Mouse (Mus musculus): ENCODE measurements around the gene Cep152.

Gene Cep152

DNA sequence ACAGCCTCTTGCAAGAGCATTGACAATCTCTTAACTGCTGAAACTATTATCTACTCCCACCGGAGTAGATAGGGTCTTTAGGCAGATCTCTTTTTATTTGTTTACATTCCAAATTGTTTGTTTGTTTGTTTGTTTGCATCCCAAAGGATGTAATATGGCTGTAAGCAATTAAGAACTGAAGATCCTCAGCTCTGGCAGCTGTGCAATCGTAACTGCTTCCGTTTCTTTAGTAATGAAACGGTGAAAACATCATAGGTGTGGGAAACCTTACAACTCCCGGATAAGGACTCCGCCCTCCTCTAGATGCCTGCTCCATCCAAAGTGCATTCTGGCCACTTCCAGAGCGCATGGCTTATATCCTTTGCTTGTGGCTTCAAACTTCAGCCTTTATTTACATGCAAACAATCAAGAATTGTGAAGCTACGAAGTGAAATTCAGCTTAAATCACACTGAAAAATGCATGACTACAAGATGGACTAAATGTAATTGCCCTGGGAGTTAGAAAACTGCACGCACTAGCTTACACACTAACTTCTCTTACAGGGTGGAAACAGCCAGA is 707 bp downstream of the Cep152 start:
- DNase-seq (ENCODE audit: low spot score in 2 of 2) = no peak

- DNase-seq (ENCODE audit: low spot score in 2 of 2) = no peak
These were observed 1.7 kb downstream of the Cep152 start for GRCm38 (mm10) chr2:125623211-125623610.

DNA sequence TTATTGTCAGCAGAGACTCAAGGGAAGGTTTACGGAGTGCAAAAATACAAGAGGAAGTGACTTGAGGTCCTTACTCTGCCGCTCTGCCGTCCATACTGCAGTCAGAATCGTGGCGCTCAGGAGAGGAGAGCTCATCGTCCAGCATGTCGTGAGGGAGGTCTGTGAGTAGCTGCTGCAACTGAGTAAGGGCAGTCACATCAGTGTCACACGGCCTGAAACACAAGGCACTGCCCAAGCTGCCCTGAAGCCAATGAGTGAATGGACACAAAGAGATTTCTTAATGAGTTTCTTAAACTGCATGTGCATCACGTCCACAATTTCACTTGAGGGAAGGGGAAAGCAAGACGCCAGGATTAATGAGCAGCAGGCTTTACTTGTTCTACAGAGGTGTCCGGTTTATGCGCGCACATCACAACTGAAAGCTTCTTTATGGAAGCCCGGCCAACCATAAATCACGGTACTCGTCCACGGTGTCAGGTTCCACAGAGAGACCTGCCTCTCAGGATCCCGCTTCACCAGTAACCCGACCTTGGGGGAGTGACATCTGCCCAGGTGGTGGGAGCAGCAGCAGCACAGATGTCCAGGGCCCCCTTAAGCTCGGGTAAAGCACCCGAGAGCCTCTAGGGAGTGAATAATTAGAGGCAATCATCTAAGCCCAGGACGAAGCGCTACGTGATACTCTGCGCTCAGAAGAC is 4.6 kb downstream of the Cep152 start:
- no peak for DNase-seq (ENCODE audit: low spot score in 2 of 2)

DNA sequence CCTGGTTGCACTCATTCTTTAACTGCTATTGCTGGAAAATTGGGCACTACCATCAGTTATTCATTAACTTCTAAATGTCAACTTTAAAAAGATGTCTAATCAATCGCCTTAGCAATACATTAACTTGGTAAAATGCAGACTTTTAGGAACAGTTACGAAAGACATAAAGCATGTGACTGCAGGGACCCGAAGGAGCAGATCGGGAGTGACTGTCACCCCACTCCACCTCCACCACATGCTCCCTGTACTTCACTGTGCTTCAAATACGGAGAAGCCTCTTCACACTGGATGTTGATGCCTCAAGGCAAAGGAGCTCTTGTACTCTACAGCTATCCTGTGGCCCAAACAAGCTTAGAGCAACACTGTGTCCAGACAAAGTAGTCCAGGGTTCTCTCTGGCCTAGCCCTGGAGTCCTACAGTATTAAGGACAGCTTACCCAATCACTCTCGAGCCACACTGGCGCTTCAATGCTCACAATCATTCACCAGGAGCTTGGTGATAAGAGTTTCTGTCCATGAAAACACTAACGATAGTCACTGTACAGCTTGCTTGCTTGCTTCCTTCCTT is 9.0 kb downstream of the Cep152 start:
- DNase-seq (ENCODE audit: low spot score in 2 of 2) = no peak

DNA sequence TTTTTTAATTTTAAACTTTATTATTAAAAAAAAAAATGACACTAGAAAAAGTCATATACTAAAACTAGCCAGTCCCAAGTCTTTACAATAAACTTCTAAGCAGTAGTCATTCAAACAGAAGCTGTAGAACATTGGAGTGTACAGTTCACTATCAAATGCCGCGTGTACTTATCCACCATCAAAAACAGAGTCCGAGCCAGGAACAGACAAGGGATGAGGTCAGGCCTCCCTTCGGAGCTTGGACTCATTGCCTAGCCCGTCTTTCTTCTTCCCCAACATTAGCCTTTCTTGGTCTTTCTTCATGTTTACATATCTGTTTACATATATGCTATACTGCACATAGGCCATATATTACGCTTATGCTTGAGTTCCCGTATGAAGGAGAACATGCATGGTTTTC is 9.5 kb downstream of the Cep152 start:
- no peak for DNase-seq (ENCODE audit: low spot score in 2 of 2)

- DNase-seq (ENCODE audit: low spot score in 2 of 2) = no peak
These were observed 18.6 kb downstream of the Cep152 start for GRCm38 (mm10) chr2:125606220-125606845.

GRCm38 (mm10) chr2:125604646-125605045 is 20.3 kb downstream of the Cep152 start:
- no peak for DNase-seq (ENCODE audit: low spot score in 2 of 2)

- DNase-seq (ENCODE audit: low spot score in 2 of 2) = no peak
These were observed 21.9 kb downstream of the Cep152 start for GRCm38 (mm10) chr2:125602970-125603369.

DNA sequence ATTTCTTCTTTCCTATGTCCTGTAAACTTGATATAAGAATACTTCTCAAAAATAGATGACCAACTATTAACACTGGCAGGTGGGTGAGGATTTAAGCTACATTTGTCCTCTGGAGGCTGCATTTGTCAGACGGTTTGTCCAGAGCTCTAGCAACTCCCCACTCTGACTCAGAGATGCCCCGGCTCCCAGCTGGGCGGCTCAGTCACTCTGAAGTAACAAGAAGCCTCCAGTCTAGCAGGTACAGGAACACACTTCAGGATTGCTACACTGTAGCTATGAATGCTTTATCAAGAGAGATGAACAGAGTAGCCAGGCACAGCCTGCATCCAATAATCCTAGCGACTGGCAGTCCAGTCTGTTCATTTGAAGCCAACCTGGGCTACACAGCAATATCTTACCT is 26.0 kb downstream of the Cep152 start:
- no peak for DNase-seq (ENCODE audit: low spot score in 2 of 2)

GRCm38 (mm10) chr2:125598251-125598650 is 26.7 kb downstream of the Cep152 start:
- no peak for DNase-seq (ENCODE audit: low spot score in 2 of 2)

DNA sequence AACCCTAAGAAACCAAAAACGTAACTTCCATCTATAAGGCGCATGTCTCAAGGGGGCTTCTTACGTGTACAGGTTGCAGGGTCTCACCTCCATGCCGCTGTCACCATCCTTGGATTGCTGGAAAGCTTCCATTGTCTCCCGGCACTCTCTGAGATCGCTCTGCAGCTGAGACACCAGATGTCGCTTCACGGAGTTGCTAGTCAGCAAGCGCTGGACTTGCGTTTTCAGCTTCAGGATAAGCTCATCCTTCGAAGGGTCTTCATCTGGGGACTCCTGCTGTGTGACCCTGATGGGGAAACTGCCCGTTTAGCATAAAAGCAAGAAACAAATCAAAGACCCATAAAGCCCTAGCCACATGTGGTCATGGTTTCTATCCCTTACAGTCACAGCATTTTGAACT is 30.1 kb downstream of the Cep152 start:
- no peak for DNase-seq (ENCODE audit: low spot score in 2 of 2)

GRCm38 (mm10) chr2:125594072-125594471 is 30.8 kb downstream of the Cep152 start:
- no peak for DNase-seq (ENCODE audit: low spot score in 2 of 2)

- no peak for DNase-seq (ENCODE audit: low spot score in 2 of 2)
These were observed 33.0 kb downstream of the Cep152 start for GRCm38 (mm10) chr2:125591895-125592294.

DNA sequence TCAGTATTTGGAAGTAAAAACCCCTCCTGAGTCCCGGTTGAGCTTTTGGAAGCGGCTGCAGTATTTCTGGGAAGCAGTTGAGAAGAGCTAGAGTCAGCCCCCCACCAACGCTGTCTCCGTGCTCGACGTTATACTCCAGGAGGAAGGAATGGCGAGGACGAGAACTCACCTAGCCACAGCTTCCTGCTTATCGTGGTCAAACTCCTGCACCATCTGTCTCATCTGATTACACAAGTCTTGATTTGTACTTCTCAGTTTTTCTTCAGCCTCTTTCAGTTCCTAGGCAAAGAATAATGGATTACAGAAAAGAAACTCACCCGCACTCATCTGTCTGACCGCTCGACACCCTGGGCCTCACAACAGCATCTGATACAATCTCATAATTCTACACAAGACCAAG is 35.6 kb downstream of the Cep152 start:
- DNase-seq (ENCODE audit: low spot score in 2 of 2) = no peak

GRCm38 (mm10) chr2:125581081-125581480 is 43.8 kb downstream of the Cep152 start:
- DNase-seq (ENCODE audit: low spot score in 2 of 2) = no peak

GRCm38 (mm10) chr2:125577670-125578069 is 47.2 kb downstream of the Cep152 start:
- DNase-seq (ENCODE audit: low spot score in 2 of 2) = no peak

DNA sequence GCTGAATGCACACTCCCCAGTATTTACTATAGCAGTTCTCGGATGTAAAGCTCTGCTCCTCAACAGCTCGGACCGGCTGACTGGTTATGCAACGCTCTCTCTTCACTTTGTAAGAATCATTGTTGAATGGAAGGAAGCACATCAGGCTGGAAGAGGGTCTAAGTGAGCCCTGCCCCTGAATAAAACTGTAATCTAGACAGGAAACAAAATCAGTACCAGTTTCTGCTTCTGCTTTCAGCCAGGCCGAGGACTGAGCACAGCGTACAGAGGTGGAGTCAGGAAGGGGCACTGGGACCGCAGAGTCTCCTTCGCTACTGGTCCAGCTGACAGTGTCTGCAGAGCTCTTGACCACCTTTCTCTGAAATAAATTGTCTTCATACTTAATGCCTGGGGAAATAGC is 48.4 kb downstream of the Cep152 start:
- no peak for DNase-seq (ENCODE audit: low spot score in 2 of 2)

DNA sequence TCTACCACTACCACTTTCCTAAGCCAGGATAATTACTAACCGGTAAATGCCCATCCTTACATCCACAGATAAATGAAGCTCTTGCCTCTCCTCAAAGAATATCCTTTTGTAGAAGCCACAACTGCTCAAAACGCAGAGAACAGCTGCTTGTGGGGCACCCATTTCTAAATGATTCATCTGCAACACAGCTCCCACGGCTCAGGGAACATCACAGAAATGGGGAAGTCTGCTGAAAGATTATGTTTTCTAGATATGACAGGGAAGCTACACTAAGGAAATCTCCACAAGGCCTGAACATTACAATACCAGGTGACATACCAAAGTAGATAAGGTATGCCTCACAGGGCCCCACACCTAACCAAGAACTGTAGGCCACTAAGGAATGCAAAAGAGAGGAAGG is 49.1 kb downstream of the Cep152 start:
- DNase-seq (ENCODE audit: low spot score in 2 of 2) = no peak

DNA sequence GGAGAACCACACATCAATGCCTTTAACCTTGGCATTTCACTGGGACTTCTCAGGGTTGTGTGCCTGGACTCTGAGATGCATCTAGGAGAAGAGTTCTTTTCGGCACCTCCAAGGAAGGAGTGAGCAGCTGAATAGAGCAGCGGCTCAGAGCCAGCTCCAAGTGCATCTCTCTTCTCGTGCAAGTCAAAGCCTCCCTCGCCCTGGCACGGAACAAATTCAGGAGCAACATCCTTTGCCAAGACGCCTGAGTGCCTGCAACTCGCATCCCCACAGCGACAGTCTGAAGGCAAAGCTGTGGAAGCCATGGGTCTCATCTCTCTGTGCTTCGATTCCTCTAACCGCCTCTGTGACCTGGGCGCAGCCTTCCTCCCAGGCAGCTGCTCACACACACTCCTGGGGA is 61.0 kb downstream of the Cep152 start:
- DNase-seq (ENCODE audit: low spot score in 2 of 2) = no peak

DNA sequence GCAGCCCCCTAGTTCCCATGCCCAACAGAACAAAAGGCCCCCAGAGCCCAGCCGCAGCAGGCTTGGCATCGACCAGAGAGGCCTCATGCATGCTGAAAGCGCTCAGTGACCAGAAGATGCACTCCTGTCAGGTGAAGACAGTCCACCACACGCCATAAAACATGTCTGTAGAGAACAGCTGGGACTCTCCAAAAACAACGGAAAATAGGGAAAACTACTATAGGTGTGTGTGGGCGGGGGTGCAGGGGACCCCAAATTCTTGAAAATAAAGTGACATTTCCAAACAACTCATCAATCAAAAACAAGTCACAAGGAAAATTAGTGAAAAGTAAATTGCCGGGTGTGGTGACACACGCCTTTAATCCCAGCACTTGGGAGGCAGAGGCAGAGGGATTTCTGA is 62.5 kb downstream of the Cep152 start:
- DNase-seq (ENCODE audit: low spot score in 2 of 2) = no peak

- DNase-seq (ENCODE audit: low spot score in 2 of 2) = no peak
These were observed 64.9 kb downstream of the Cep152 start for GRCm38 (mm10) chr2:125560037-125560436.

DNA sequence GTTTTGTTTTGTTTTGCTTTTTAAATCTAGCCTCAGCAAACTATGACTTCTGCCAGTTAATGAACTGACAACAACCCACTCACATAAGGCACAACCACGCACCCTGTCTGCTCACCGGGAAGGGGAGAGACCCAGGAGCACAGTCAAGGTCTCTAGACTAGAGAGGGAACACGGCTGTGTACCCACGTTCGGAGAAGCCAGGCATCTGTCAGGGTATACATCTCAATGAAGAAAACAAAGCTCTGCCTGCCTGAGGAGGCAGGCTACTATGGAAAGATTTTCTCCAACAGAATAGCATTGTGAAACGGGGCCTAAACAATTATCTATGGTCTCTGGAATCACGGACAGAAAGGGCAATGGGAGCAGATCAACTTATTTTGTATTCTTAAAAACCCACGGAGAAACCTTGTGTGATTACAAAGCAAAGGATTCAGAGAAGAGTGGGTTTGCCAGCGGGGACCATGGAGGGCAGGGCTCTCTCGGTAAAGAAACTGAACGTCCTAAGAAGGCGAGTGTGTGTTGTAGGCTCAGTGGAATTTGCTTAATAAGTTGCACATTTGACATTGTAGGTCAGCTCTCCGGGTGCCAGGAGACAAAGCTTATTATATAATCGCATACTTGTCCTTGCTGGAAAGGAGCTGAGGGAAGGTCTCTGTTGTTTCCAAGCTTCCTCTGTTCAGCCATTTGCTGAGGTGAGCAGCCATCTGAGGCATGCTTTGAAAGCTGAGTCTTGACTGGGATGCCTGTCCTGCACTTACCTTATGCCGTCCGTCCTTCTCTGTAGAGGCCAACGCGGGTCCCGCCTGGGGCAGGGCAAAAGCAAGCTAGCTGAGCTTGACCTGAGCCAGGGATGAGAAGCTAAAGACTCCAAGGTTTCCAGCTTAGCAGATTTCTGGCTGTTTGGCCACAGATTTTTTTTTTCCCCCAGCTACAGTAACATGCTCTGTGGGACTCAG is 66.0 kb downstream of the Cep152 start:
- no peak for DNase-seq (ENCODE audit: low spot score in 2 of 2)

Measured in natural killer cell, adult 2 months (primary cell).